Mouse (Mus musculus) embryonic fibroblast, embryonic 13.5 days (primary cell): ENCODE results near the gene Dync1li1.

Experiments
- CTCF ChIP-seq: IDR thresholded peaks from 2 replicates; pipeline ENCODE4 v1.5.1; 2011; ENCODE audit warnings: mild to moderate bottlenecking, control low read depth, low read length, moderate library complexity, borderline replicate concordance; ENCODE audit not compliant: insufficient read depth
- POLR2A ChIP-seq: IDR thresholded peaks from 2 replicates; pipeline ENCODE4 v1.6.1; 2011; ENCODE audit warnings: low read depth, mild to moderate bottlenecking, control low read depth, low read length, moderate library complexity

GRCm38 (mm10) chr9:114736442-114736841 is 47.9 kb downstream of the Dync1li1 start:
- no peak for TF ChIP-seq CTCF
- TF ChIP-seq POLR2A: no peak
